Mouse (Mus musculus): Measurements from ENCODE around the gene Olfr1066. TPM values are rescaled to one million over a fixed set of nuclear protein-coding genes. Genes with fewer than 3 reads are reported as not detected.

The Olfr1066 gene
- polyA plus RNA-seq, 1 experiment from 2014 or later = not detected

Other genes with a start within 250 kb of the Olfr1066 start
- gene Olfr1046, start 237.0 kb downstream of the Olfr1066 start, polyA plus RNA-seq (2014; fragmentation: Nextera tagmentation; extraction: Ambion mirVana) = not detected in 2 replicates
- not detected in 2 replicates for gene Olfr1047, start 224.9 kb downstream of the Olfr1066 start, polyA plus RNA-seq (2014; fragmentation: Nextera tagmentation; extraction: Ambion mirVana)
- not detected in 2 replicates for gene Olfr1048, start 216.0 kb downstream of the Olfr1066 start, polyA plus RNA-seq (2014; fragmentation: Nextera tagmentation; extraction: Ambion mirVana)
- gene Olfr1049, start 197.9 kb downstream of the Olfr1066 start, polyA plus RNA-seq (2014; fragmentation: Nextera tagmentation; extraction: Ambion mirVana) = not detected in 2 replicates
- gene Olfr1051, start 177.2 kb downstream of the Olfr1066 start, polyA plus RNA-seq (2014; fragmentation: Nextera tagmentation; extraction: Ambion mirVana) = not detected in 2 replicates
- gene Olfr1052, start 163.8 kb downstream of the Olfr1066 start, polyA plus RNA-seq (2014; fragmentation: Nextera tagmentation; extraction: Ambion mirVana) = not detected in 2 replicates
- not detected in 2 replicates for gene Olfr1053, start 141.0 kb downstream of the Olfr1066 start, polyA plus RNA-seq (2014; fragmentation: Nextera tagmentation; extraction: Ambion mirVana)
- not detected in 2 replicates for gene Olfr1054, start 120.8 kb downstream of the Olfr1066 start, polyA plus RNA-seq (2014; fragmentation: Nextera tagmentation; extraction: Ambion mirVana)
- gene Olfr1055, start 106.0 kb downstream of the Olfr1066 start, polyA plus RNA-seq (2014; fragmentation: Nextera tagmentation; extraction: Ambion mirVana) = not detected in 2 replicates
- not detected in 2 replicates for gene Olfr1056, start 93.8 kb downstream of the Olfr1066 start, polyA plus RNA-seq (2014; fragmentation: Nextera tagmentation; extraction: Ambion mirVana)
- gene Olfr1057, start 77.9 kb downstream of the Olfr1066 start, polyA plus RNA-seq (2014; fragmentation: Nextera tagmentation; extraction: Ambion mirVana) = not detected in 2 replicates
- not detected in 2 replicates for gene Olfr1058, start 67.7 kb downstream of the Olfr1066 start, polyA plus RNA-seq (2014; fragmentation: Nextera tagmentation; extraction: Ambion mirVana)
- gene Olfr1061, start 42.2 kb downstream of the Olfr1066 start, polyA plus RNA-seq (2014; fragmentation: Nextera tagmentation; extraction: Ambion mirVana) = not detected in 2 replicates
- not detected in 2 replicates for gene Olfr1062, start 29.5 kb downstream of the Olfr1066 start, polyA plus RNA-seq (2014; fragmentation: Nextera tagmentation; extraction: Ambion mirVana)
- gene Olfr1065, start 5.7 kb downstream of the Olfr1066 start, polyA plus RNA-seq (2014; fragmentation: Nextera tagmentation; extraction: Ambion mirVana) = not detected in 2 replicates
- not detected in 2 replicates for gene Olfr228, start 31.1 kb upstream of the Olfr1066 start, polyA plus RNA-seq (2014; fragmentation: Nextera tagmentation; extraction: Ambion mirVana)
- not detected in 2 replicates for gene Olfr1076, start 52.2 kb upstream of the Olfr1066 start, polyA plus RNA-seq (2014; fragmentation: Nextera tagmentation; extraction: Ambion mirVana)
- gene Olfr1079, start 86.2 kb upstream of the Olfr1066 start, polyA plus RNA-seq (2014; fragmentation: Nextera tagmentation; extraction: Ambion mirVana) = not detected in 2 replicates
- not detected in 2 replicates for gene Olfr1080, start 102.0 kb upstream of the Olfr1066 start, polyA plus RNA-seq (2014; fragmentation: Nextera tagmentation; extraction: Ambion mirVana)
- gene Olfr1082, start 142.7 kb upstream of the Olfr1066 start, polyA plus RNA-seq (2014; fragmentation: Nextera tagmentation; extraction: Ambion mirVana) = not detected in 2 replicates
- gene Olfr1084, start 183.5 kb upstream of the Olfr1066 start, polyA plus RNA-seq (2014; fragmentation: Nextera tagmentation; extraction: Ambion mirVana) = not detected in 2 replicates
- not detected in 2 replicates for gene Olfr1085, start 205.8 kb upstream of the Olfr1066 start, polyA plus RNA-seq (2014; fragmentation: Nextera tagmentation; extraction: Ambion mirVana)
- not detected in 2 replicates for gene Olfr1086, start 223.8 kb upstream of the Olfr1066 start, polyA plus RNA-seq (2014; fragmentation: Nextera tagmentation; extraction: Ambion mirVana)
- not detected in 2 replicates for gene Olfr1087, start 242.1 kb upstream of the Olfr1066 start, polyA plus RNA-seq (2014; fragmentation: Nextera tagmentation; extraction: Ambion mirVana)

Measured in neural tube, embryonic 11.5 days (tissue).